Comparison of ENCODE assay signal across 8 mouse cellular contexts in the genomic region with DNA sequence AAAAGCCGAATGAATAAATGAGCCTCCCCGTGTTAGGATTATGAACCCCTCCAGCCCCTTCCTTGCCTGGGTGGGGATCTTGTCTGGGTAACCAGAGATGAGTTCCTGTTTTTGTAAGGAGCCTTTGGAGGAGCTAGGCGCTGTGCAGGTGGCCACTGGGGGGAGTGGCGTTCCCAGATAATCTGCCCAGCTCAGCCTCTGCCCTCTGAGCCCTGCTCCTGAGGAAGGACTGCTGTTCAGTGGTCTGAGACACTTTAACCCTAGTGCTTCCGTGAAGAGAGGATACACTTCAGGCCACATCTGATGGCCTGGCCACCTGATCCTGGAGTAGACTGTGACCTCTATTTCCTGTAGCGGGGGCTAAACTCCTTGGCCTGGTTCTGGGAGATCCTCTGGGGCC. TPM values are rescaled to one million over a fixed set of nuclear protein-coding genes. Genes with fewer than 3 reads are reported as not detected.
A peak's percentile ranks its signal among the peaks of the same experiment; 100 is the strongest.
DNase-seq lines count a peak whose midpoint lies in the region; ATAC-seq and TF ChIP-seq lines count a peak whose summit lies in the region.

No protein-coding gene starts in this region.

- DNase-seq in forebrain, postnatal 0 days, result no peak
- peak; percentile 18 for DNase-seq in adrenal gland, adult 8-10 months
- DNase-seq in hindbrain, postnatal 0 days (ENCODE audit: low spot score), result peak; percentile 57
- DNase-seq in retina, embryonic 14.5 days (ENCODE audit: low spot score), result peak; percentile 75
- no peak for DNase-seq in cerebellum, adult 8-10 months

- H3K4me1 ChIP-seq in forebrain, postnatal 0 days (ENCODE audit: insufficient read depth), result no peaks in the 10 kb centered on the region
- H3K4me1 ChIP-seq in forebrain, embryonic 13.5 days, result peaks cover 8% of the 10 kb centered on the region; the same call in 1 of the 2 replicates
- H3K4me1 ChIP-seq in hindbrain, postnatal 0 days (ENCODE audit: insufficient read depth, low read length), result peaks cover 3% of the 10 kb centered on the region; the same call in 1 of the 2 replicates
- no peaks in the 10 kb centered on the region for H3K4me1 ChIP-seq in liver, embryonic 12.5 days

- no peaks in the 10 kb centered on the region for H3K36me3 ChIP-seq in forebrain, postnatal 0 days (ENCODE audit: insufficient read depth)
- H3K36me3 ChIP-seq in forebrain, embryonic 13.5 days (ENCODE audit: poor library complexity, severe bottlenecking), result no peaks in the 10 kb centered on the region
- no peaks in the 10 kb centered on the region for H3K36me3 ChIP-seq in hindbrain, postnatal 0 days (ENCODE audit: insufficient read depth, low read length)
- H3K36me3 ChIP-seq in liver, embryonic 12.5 days, result no peaks in the 10 kb centered on the region

- 18% methylated on average over 6 of the region's 6 CpGs for WGBS in forebrain, postnatal 0 days
- 20% methylated on average over 6 of the region's 6 CpGs for WGBS in forebrain, embryonic 13.5 days
- 21% methylated on average over 6 of the region's 6 CpGs for WGBS in hindbrain, postnatal 0 days
- WGBS in liver, embryonic 12.5 days (ENCODE audit: insufficient replicate concordance), result 17% methylated on average over 6 of the region's 6 CpGs

- H3K9me3 ChIP-seq in forebrain, postnatal 0 days (ENCODE audit: low read length), result no peaks in the 10 kb centered on the region
- H3K9me3 ChIP-seq in forebrain, embryonic 13.5 days (replicated peaks), result no peaks in the 10 kb centered on the region
- H3K9me3 ChIP-seq in hindbrain, postnatal 0 days (ENCODE audit: low read length), result no peaks in the 10 kb centered on the region
- no peaks in the 10 kb centered on the region for H3K9me3 ChIP-seq in liver, embryonic 12.5 days (replicated peaks)

- no peak overlapping the region for H3K27ac ChIP-seq in forebrain, postnatal 0 days (ENCODE audit: low read depth, low read length)
- H3K27ac ChIP-seq in forebrain, embryonic 13.5 days, result no peak overlapping the region
- H3K27ac ChIP-seq in hindbrain, postnatal 0 days, result no peak overlapping the region
- no peak overlapping the region for H3K27ac ChIP-seq in liver, embryonic 12.5 days

- peak; percentile 53; the same call in 1 of the 2 replicates for TF ChIP-seq CTCF in forebrain, postnatal 0 days (IDR thresholded peaks at IDR 0.05; ENCODE audit: low read depth)
- peak; percentile 70 for TF ChIP-seq CTCF in hindbrain, postnatal 0 days (IDR thresholded peaks at IDR 0.05; ENCODE audit: low read depth)

- no peak for ATAC-seq in forebrain, postnatal 0 days
- no peak for ATAC-seq in forebrain, embryonic 13.5 days
- ATAC-seq in hindbrain, postnatal 0 days, result peak; percentile 58; the same call in 1 of the 2 replicates
- 0 out of 2 replicates have a peak, but pooled peaks have one; percentile 49 for ATAC-seq in liver, embryonic 12.5 days
- no peak for ATAC-seq in CD4-positive, CD25-positive, alpha-beta regulatory T cell, adult 4 months

- no peak overlapping the region for H3K9ac ChIP-seq in forebrain, postnatal 0 days
- H3K9ac ChIP-seq in forebrain, embryonic 13.5 days, result no peak overlapping the region
- no peak overlapping the region for H3K9ac ChIP-seq in hindbrain, postnatal 0 days (replicated peaks; ENCODE audit: low read length)
- H3K9ac ChIP-seq in liver, embryonic 12.5 days, result no peak overlapping the region

- no peaks in the 10 kb centered on the region for H3K27me3 ChIP-seq in forebrain, postnatal 0 days (ENCODE audit: insufficient read depth, low read length)
- peaks cover 12% of the 10 kb centered on the region; the same call in 1 of the 2 replicates for H3K27me3 ChIP-seq in forebrain, embryonic 13.5 days
- H3K27me3 ChIP-seq in hindbrain, postnatal 0 days (ENCODE audit: insufficient read depth, low read length), result no peaks in the 10 kb centered on the region
- peaks cover 23% of the 10 kb centered on the region; the same call in 1 of the 2 replicates for H3K27me3 ChIP-seq in liver, embryonic 12.5 days (replicated peaks)

- no peak overlapping the region for H3K4me2 ChIP-seq in forebrain, postnatal 0 days (ENCODE audit: low read depth)
- H3K4me2 ChIP-seq in forebrain, embryonic 13.5 days, result no peak overlapping the region
- H3K4me2 ChIP-seq in hindbrain, postnatal 0 days (ENCODE audit: low read depth, low read length), result no peak overlapping the region
- H3K4me2 ChIP-seq in liver, embryonic 12.5 days, result no peak overlapping the region

- no peak overlapping the region for H3K4me3 ChIP-seq in forebrain, postnatal 0 days (ENCODE audit: low read depth, low read length)
- H3K4me3 ChIP-seq in forebrain, embryonic 13.5 days, result no peak overlapping the region
- H3K4me3 ChIP-seq in hindbrain, postnatal 0 days (ENCODE audit: low read length), result no peak overlapping the region
- H3K4me3 ChIP-seq in liver, embryonic 12.5 days, result no peak overlapping the region

RNA-seq across cellular contexts. Expression of a gene that starts 7.2 kb away (rescaled TPM):
- total RNA-seq in forebrain, postnatal 0 days (2014; rRNA removed), result 24.1 and 35.9 TPM in 2 replicates
- polyA plus RNA-seq in forebrain, postnatal 0 days (2015; fragmentation: Nextera tagmentation; extraction: Ambion mirVana), result 49.6 and 52.4 TPM in 2 replicates
- polyA plus RNA-seq in forebrain, embryonic 13.5 days (2015; fragmentation: Nextera tagmentation; extraction: Ambion mirVana), result 75.2 TPM in 2 replicates
- 10 to 100 TPM; 58.0 to 82.4 (median 64.5) TPM for total RNA-seq in adrenal gland, adult 8-10 months (2022)
- 12.6 and 15.5 TPM in 2 replicates for total RNA-seq in hindbrain, postnatal 0 days (2014; rRNA removed)
- 57.8 and 65.5 TPM in 2 replicates for polyA plus RNA-seq in hindbrain, postnatal 0 days (2015; fragmentation: Nextera tagmentation; extraction: Ambion mirVana)
- 61.3 and 64.7 TPM in 2 replicates for polyA plus RNA-seq in liver, embryonic 12.5 days (2016; fragmentation: Nextera tagmentation; extraction: Ambion mirVana)
- 10 to 100 TPM; 52.6 to 52.9 TPM for polyA plus RNA-seq in CD4-positive, CD25-positive, alpha-beta regulatory T cell, adult 4 months (2017; shearing (Covaris generic))

Comparison
In these comparisons a context has a peak if more than half of its experiments do, and no peak if none do; other contexts are left out.
1. ATAC-seq: peak in hindbrain, postnatal 0 days (single experiment) and liver, embryonic 12.5 days (single experiment); none in forebrain, postnatal 0 days (single experiment), forebrain, embryonic 13.5 days (single experiment) and CD4-positive, CD25-positive, alpha-beta regulatory T cell, adult 4 months (single experiment).
2. DNase-seq: peak in adrenal gland, adult 8-10 months (single experiment), hindbrain, postnatal 0 days (single experiment) and retina, embryonic 14.5 days (single experiment); none in forebrain, postnatal 0 days (single experiment) and cerebellum, adult 8-10 months (single experiment).